Mouse (Mus musculus): ENCODE results near the gene Gnb1.
"Not testable (repeated sequence)": the region's sequence is repeated elsewhere in the genome, so short reads cannot be mapped to it uniquely, and the experiment has no call there.

DNA sequence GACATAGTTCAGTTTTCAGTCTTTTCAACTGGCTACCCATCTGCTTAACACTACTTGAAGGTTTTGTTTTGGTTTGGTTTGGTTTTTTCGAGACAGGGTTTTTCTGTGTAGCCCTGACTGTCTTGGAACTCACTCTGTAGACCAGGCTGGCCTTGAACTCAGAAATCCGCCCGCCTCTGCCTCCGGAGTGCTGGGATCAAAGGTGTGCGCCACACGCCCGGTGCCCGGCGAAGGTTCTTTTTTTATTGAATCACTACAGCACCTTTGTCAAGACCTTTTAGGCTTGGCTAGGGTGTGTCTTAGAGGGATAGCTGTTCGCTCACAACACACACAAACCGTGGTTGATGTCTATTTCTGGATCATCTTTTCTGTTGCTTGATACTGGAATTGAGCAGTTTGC lies 79.2 kb downstream of the Gnb1 start:
- not testable (repeated sequence) for TF ChIP-seq CTCF (IDR thresholded peaks at IDR 0.05; ENCODE audit: extremely low read depth, insufficient read length, insufficient replicate concordance, low read depth, low read length); POLR2A (IDR thresholded peaks at IDR 0.05; ENCODE audit: low read depth, low read length)
